Mouse (Mus musculus): Measurements from ENCODE around the gene Gsc.

Gsc gene

DNA sequence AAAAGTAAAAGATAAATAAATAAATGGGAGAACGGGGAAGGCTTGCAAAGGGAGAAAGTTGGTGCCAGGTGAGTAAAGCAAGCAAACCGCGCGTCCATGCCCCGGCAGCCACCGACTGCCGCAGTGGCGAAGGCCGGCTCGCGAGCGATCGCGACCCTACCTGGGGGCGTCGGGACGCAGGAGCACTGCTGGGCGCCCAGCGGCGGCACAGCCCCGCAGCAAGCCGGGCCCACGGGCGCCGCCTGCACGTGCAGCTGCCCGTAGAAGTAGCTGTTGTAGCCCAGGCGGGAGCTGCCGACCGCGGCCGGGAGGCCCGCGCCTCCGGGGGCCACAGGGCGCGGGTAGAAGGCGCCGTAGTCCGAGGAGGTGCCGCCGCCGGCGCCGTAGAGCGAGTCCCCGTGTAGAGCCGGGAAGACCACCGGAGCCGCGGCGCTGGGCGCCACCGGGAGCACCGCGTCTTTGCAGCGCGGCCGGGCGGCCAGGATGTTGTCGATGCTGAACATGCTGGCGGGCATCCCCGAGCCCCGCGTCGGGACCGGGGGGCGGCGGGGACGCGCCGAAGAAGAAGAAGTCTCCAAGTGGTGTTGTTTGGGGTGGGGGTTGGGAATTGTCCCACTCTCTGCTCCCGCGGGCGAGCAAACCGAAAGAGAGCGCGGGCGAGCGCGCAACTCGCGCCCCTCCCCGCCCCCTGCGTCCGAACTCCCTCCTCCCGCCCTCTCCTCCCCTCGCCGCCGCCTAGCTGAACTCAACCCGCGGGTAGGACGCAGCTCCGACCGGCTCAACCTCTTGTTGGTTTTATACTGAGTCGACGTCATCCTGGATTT lies at the start of gene Gsc:
Gsc (minus strand) TSS at position 730 of the 824 bp plus-strand sequence.
- in situ Hi-C loops (cut with MboI; ENCODE audit: low sequenced_read_pairs): no loop called here

- in situ Hi-C loops (cut with MboI; ENCODE audit: low sequenced_read_pairs): no loop called here
These were observed 46.6 kb upstream of the Gsc start for GRCm38 (mm10) chr12:104519721-104520120.

DNA sequence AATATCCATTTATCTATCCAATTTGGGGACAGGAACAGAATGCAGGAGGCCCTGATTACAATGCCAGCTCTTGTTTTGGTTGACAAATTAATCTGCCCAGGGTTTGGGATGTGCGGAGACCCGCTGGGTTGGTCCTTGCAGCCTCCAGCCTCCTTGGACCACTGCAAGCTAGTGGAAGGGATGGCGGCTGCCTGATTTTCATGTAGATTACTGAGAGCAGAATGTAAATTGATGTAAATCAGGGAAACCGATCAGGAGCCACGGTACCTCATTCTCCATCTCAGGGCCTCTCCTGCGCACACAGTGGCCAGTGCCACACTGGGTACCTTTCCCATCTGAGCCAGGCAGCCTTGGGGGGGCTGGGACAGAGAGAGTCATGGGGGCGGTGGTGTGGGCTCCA lies 34.8 kb upstream of the Gsc start:
- in situ Hi-C loops (cut with MboI; ENCODE audit: low sequenced_read_pairs): no loop called here

DNA sequence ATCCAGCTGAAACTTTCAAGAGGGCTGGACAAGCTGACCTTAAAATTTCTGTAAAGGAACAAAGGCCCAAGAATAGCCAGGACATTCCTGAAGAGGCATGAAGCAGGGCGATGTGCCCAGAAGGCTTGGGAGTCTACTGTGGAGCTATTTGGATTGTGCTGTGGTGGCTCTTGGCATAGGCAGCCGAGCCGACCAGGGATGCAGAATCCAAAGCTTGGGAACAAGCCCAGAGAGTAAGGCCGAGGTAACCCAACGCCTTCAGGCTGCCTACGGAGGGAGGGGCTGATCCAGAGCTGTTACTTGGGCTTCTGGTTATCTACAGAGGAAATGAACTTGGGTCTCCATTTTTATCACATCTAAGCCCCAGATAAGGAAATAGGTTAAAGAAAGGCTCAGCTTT lies 18.9 kb upstream of the Gsc start:
- in situ Hi-C loops (cut with MboI; ENCODE audit: low sequenced_read_pairs): no loop called here

DNA sequence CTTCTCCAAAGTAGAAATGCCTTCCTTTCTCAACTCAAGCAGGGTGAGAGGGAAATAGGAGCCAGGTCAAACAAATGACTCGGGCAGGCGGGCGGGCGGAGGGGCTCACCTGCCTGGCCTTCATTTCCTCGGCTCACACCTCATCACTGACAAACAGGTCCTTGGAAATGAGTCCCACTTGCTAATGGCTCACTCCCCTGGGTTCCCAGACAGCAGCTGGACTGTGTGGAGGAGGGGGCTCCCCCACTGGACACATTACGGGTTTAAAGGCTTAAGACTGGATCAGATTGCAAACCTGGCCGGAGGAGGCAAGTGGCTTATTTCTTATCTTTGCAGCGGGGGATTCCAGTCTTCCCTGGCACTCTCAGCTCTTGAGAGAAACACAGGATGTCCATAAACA lies 13.1 kb upstream of the Gsc start:
- in situ Hi-C loops (cut with MboI; ENCODE audit: low sequenced_read_pairs): no loop called here

DNA sequence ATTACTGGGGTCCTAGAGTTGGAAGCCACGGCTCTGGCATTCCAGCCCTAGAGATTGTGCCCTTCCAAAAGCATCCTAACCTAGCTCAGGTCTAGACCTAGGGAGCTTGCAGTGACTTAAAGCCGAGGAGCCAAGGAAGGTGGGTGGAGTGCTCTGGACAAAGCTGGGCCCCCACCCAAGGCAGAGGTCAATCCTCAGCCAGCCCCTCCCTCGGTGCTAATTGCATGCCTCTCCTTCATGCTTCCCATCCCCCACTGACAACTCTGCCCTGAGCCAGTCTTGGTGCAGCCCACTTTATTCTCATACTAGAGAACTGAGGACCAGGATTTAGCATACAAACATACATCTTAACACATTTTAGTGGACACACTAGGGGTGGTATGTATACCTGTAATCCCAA lies 12.0 kb upstream of the Gsc start:
- in situ Hi-C loops (cut with MboI; ENCODE audit: low sequenced_read_pairs): no loop called here

DNA sequence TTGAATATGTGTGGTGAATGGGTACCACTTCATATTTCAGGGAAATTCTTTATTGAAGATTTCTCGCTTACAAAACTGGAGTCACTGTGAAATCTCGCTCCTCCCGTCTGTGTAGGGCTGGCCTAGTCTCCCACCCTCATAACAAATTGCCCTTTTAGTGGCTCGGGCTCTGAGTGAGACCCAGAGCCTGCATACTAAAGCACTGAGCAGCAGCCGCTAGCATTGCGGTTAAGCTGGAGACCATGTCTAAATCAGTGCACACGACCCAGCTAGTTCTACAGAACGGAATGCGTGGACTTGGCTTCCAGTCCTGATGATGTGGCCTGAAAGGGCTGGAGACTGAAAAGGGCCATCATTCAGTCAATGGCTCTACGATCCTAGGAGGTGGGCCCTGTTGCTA lies 7.9 kb upstream of the Gsc start:
- in situ Hi-C loops (cut with MboI; ENCODE audit: low sequenced_read_pairs): no loop called here

GRCm38 (mm10) chr12:104478193-104478592 lies 5.1 kb upstream of the Gsc start:
- in situ Hi-C loops (cut with MboI; ENCODE audit: low sequenced_read_pairs): no loop called here

DNA sequence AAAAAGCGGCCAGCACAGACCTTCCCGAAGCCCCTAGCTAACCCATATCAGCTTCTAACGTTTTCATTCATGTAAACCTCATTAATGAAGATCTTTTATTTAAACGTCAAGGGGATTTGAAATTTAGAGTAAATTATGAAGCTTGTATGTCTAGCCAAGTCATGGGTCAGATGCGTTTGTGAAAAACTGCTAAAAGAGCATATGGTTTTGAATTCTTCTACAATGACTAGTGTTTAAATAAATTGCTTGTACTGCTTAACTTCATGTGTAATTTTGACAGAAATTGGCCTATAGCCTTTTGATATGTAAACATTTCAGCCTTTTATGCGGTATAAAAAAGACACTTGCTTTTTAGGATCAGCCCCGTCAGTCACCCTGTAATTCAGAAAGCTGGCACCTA lies 4.4 kb upstream of the Gsc start:
- in situ Hi-C loops (cut with MboI; ENCODE audit: low sequenced_read_pairs): no loop called here

DNA sequence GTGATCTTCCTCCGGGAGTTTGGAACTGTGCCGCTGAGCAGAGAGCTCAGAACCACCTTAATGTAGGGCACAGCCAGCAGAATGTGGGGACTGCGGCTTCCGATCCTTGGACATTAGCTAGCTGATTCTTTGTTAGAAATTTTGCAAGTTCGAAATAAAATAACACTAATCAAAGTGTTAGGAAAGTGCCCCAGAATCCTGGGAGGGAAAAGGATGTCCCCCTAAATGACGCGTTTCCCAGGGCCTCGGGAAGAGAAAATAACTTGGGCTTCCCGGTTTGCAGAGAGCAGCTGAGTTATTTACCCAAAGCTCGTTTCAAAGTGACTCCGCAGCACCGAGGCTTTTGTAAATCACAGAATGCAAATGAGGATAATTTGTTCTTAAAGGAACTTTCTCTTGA lies 3.9 kb upstream of the Gsc start:
- in situ Hi-C loops (cut with MboI; ENCODE audit: low sequenced_read_pairs): no loop called here

- in situ Hi-C loops (cut with MboI; ENCODE audit: low sequenced_read_pairs): no loop called here
These were observed 2.8 kb upstream of the Gsc start for GRCm38 (mm10) chr12:104475946-104476345.

DNA sequence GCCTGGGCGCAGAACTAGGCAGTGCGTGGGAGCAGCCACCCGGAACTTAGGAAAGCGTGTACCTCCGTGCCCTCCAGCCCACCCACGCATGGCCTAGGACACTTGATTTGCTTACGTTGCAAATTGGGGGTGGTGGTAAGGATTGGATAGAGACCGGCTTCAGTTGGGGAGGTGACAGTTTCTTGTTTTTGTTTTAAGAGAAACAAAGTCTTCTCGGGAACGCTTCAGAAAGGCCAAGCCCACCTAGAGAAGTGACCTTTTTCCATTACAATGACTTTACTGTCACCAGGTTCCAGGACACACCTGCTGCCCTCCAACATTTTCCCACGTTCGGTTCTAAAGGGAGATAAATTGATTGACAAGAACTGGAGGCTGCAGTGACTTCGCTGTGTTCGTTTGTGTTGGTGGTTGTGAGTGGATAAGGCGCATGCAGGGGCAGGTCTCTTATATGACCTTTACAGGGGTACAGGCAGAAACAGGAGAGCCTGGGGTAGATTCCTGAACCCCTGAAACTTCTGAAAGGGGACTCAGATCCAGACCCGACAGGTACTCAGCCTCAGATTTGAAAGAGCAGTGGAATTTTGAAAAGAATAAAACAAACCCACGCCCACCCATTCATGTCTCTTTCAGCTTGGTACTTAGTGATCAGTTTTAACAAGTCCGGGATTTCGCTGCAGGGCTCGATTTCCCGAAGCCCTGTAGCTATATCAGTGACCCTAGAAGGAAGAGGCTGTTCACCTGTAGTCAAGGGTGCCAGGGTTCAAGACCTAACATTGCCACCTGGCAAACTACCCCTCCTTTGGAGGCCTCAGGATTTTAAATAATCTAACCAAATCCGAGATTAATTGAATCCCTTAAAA lies 2.0 kb upstream of the Gsc start:
- in situ Hi-C loops (cut with MboI; ENCODE audit: low sequenced_read_pairs): no loop called here

DNA sequence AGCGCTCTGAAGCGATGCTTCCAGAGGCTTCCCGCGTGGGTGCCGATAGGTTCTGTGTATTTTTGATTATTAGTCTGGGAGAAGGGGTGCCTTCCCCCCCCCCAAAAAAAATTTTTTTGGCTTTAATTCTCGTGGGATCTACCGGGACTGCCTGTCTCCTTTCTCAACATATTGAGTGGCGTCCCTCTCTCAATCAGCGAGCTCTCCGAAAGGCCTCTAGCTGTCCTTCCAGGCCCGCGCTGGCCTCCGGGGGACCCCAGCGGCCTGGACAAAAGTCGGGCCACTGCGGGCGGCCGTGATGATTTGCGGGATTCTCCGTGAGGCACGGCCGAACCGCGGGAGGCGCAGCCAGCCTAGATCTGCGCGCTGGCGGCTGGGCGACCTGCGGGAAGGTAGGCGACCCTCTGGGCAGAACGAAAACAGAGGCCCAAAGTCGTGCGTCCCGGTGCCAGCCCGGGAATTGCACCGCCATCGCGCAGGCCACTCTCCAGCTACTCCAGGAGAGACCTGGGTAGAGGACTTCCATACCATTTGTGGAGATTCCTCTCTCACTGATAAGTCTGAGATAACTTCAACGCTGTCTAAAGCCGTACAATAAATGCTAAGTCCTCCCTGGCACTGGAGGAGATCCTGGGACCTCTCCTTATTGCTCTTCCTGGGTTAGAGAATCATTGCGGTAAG lies 1.2 kb upstream of the Gsc start:
- in situ Hi-C loops (cut with MboI; ENCODE audit: low sequenced_read_pairs): no loop called here

DNA sequence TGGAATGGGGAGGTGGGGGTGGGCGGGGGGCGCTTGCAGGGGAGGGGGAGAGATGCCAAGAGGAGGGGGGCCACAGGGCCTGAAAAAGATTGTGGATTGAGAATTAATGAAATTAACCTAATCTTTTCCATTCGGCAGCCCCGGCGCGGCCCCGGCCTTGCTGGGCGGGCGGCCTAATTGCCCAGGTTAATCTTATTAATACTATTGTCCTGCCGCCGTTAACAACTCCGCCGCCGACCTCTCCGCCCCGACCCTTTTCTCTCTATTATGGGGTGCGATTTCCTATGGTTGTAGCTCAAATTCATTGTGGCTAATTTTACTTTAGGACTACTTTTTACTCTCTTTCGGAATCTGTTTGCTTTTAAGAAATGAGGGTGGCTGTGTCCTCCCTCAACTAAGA lies 362 bp upstream of the Gsc start:
- in situ Hi-C loops (cut with MboI; ENCODE audit: low sequenced_read_pairs): no loop called here

GRCm38 (mm10) chr12:104472218-104472525 lies 958 bp downstream of the Gsc start:
- in situ Hi-C loops (cut with MboI; ENCODE audit: low sequenced_read_pairs): no loop called here

DNA sequence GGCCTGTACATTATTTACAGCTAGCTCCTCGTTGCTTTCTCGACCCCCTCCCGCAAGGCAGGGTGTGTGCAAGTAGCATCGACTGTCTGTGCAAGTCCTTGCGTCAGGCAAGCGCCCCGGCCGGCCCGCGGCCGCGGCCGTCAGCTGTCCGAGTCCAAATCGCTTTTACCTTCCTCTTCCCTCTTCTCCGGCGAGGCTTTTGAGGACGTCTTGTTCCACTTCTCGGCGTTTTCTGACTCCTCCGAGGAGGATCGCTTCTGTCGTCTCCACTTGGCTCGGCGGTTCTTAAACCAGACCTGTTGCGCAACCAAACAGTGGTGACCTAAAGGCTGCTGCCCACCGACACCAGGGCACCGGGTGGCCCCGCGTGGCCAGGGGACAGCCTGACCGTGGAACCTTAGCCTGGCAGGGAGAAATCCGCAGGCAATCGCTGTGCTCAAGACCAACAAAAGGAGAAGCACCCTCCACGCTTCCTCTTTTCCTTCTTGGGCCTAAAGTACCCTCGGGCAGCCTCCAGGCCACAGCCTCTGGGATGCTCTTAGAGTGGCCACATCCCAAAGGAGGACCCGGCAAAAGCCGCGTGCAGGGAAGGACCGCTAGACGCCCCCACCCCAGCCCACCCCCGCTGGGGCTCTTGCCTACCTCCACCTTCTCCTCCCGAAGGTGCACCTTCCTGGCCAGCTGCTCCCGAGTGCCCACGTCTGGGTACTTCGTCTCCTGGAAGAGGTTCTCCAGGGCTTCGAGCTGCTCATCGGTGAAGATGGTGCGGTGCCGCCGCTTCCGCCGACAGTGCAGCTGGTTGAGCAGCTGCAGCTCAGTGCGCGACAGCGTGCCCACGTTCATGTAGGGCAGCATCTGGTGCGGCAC lies 1.5 kb downstream of the Gsc start:
- in situ Hi-C loops (cut with MboI; ENCODE audit: low sequenced_read_pairs): no loop called here

GRCm38 (mm10) chr12:104470646-104471045 lies 2.5 kb downstream of the Gsc start:
- in situ Hi-C loops (cut with MboI; ENCODE audit: low sequenced_read_pairs): no loop called here

GRCm38 (mm10) chr12:104468783-104469182 lies 4.3 kb downstream of the Gsc start:
- in situ Hi-C loops (cut with MboI; ENCODE audit: low sequenced_read_pairs): no loop called here

GRCm38 (mm10) chr12:104467372-104467771 lies 5.8 kb downstream of the Gsc start:
- in situ Hi-C loops (cut with MboI; ENCODE audit: low sequenced_read_pairs): no loop called here

- in situ Hi-C loops (cut with MboI; ENCODE audit: low sequenced_read_pairs): no loop called here
These were observed 6.2 kb downstream of the Gsc start for GRCm38 (mm10) chr12:104466930-104467329.

DNA sequence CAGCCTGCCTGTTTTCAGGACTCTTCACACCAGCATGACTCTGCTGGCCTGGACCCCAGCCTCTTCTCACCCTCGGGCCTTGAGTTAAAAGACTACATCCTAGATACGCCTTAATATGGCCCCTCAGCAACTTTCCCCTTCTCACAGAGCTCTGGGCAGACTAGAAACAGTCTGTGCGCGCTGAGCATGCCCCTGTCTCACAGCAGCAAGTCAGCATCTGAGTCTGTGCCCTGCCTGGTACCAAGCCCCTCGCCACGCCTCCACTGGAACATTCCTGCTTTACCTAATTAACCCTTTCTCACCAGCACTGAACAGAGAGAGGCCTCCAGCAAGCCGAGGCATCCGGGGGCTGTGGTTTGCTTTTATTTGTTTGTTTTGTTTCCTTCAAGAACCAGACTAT lies 11.8 kb downstream of the Gsc start:
- in situ Hi-C loops (cut with MboI; ENCODE audit: low sequenced_read_pairs): no loop called here
